Mouse (Mus musculus) lung, postnatal 0 days (tissue): ENCODE data around the gene Psmb7. TPM values are rescaled to one million over a fixed set of nuclear protein-coding genes. Genes with fewer than 3 reads are reported as not detected.

Source experiments
- ATAC-seq: fragments of 200-750 bp; cut with Nextera tagmentation; 2 replicates; pipeline ENCODE4 v1.8.0; 2017; ENCODE audit warnings: moderate library complexity
- DNase-seq: peaks from one replicate; pipeline ENCODE4 v3.0.0-alpha.2; 2016; ENCODE audit warnings: low spot score
- H3K27ac ChIP-seq: fragments of 300-500 bp; sonication (generic); 2 replicates; pipeline ENCODE4 v1.5.1; 2014; ENCODE audit warnings: antibody characterized with exemption, mild to moderate bottlenecking, low read length, mixed read lengths
- H3K27me3 ChIP-seq: fragments of 300-500 bp; sonication (generic); replicated peaks from 2 replicates; pipeline ENCODE4 v1.6.1; 2014; ENCODE audit warnings: low read length, mixed read lengths; ENCODE audit not compliant: insufficient read depth
- H3K36me3 ChIP-seq: fragments of 300-500 bp; sonication (generic); 2 replicates; pipeline ENCODE4 v1.6.1; 2014; ENCODE audit warnings: low read length, mixed read lengths; ENCODE audit not compliant: insufficient read depth
- H3K4me1 ChIP-seq: fragments of 300-500 bp; sonication (generic); 2 replicates; pipeline ENCODE4 v1.6.1; 2014; ENCODE audit warnings: antibody characterized with exemption, low read depth, low read length, mixed read lengths; ENCODE audit not compliant: insufficient read depth
- H3K4me2 ChIP-seq: fragments of 300-500 bp; sonication (generic); replicated peaks from 2 replicates; pipeline ENCODE4 v1.6.1; 2014; ENCODE audit warnings: low read depth, mild to moderate bottlenecking, low read length, moderate library complexity, mixed read lengths
- H3K4me3 ChIP-seq: fragments of 300-500 bp; sonication (generic); 2 replicates; pipeline ENCODE4 v1.5.1; 2014; ENCODE audit warnings: low read depth, low read length
- H3K9ac ChIP-seq: fragments of 300-500 bp; sonication (generic); replicated peaks from 2 replicates; pipeline ENCODE4 v1.6.1; 2014; ENCODE audit warnings: low read depth, mild to moderate bottlenecking
- H3K9me3 ChIP-seq: fragments of 300-500 bp; sonication (generic); 2 replicates; pipeline ENCODE4 v1.6.1; 2016; ENCODE audit warnings: low read length, mixed read lengths
- CTCF ChIP-seq: IDR thresholded peaks from 2 replicates; pipeline ENCODE4 v1.5.1; 2016; ENCODE audit warnings: antibody characterized with exemption, mild to moderate bottlenecking
- EP300 ChIP-seq: IDR thresholded peaks from 2 replicates; pipeline ENCODE4 v1.6.1; 2016; ENCODE audit warnings: antibody characterized with exemption, mild to moderate bottlenecking, control low read depth
- WGBS: fragments of 180-500 bp; shearing (Covaris S2); extraction: QIAGEN DNeasy Blood & Tissue Kit; methylation state at CpG from one replicate; pipeline ENCODE4 v1.1.7; 2014; 5-methylcytosine and 5-hydroxymethylcytosine counted together
- polyA plus RNA-seq: library from polyadenylated mRNA; unstranded; fragments of >200 nt; fragmentation: Nextera tagmentation; extraction: Ambion mirVana; gene quantifications from 2 replicates; pipeline ENCODE4 v1.2.1, GENCODE M21; 2015

Psmb7 gene
- polyA plus RNA-seq, 1 experiment from 2014 or later = 135 TPM

GRCm38 (mm10) chr2:38682209-38682608, 38.3 kb upstream of the Psmb7 start:
- Histone ChIP-seq H3K9ac (no peak overlapping the region), H3K9me3 (no peaks in the 10 kb centered on the region), H3K27me3 (no peaks in the 10 kb centered on the region), H3K27ac (no peak overlapping the region), H3K4me3 (no peak overlapping the region), H3K4me1 (no peaks in the 10 kb centered on the region), H3K4me2 (no peak overlapping the region), H3K36me3 (no peaks in the 10 kb centered on the region)
- ATAC-seq = no peak
- no peak for DNase-seq
- TF ChIP-seq CTCF (no peak), EP300 (no peak)
- WGBS = 84% methylated on average over 5 of the region's 5 CpGs

DNA sequence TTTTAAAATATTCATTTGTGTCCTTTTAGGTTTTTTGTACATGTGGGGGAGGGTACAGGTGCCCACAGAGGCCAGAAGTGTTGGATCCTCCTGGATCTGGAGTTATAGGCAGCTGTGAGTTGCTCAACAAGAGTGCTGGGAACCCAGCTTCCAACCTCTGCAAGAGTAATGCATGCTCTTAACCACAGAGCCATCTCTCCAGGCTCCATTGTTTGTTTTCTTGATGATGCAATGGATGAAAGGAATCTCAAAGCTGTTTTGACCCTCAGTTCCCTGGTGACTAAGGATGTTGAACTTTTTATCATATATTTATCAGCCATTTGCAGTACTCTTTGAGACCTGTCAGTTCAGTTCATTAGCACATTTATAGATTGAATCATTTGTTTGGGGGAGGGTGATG, 35.1 kb upstream of the Psmb7 start:
- Histone ChIP-seq H3K4me3 (no peak overlapping the region), H3K4me1 (no peaks in the 10 kb centered on the region), H3K9ac (no peak overlapping the region), H3K36me3 (no peaks in the 10 kb centered on the region), H3K27ac (no peak overlapping the region), H3K27me3 (no peaks in the 10 kb centered on the region), H3K4me2 (no peak overlapping the region), H3K9me3 (no peaks in the 10 kb centered on the region)
- no peak for DNase-seq
- no peak for ATAC-seq
- no peak for TF ChIP-seq CTCF
- TF ChIP-seq EP300 = no peak

GRCm38 (mm10) chr2:38675366-38675969, 31.6 kb upstream of the Psmb7 start:
- no peaks in the 10 kb centered on the region for H3K27me3 ChIP-seq
- no peak for DNase-seq
- 49% methylated on average over 9 of the region's 9 CpGs for WGBS

GRCm38 (mm10) chr2:38672496-38672895, 28.6 kb upstream of the Psmb7 start:
- TF ChIP-seq CTCF (no peak), EP300 (no peak)
- H3K27me3 ChIP-seq = no peaks in the 10 kb centered on the region

More at GRCm38 (mm10) chr2:38675366-38675969, 31.6 kb upstream of the Psmb7 start:
- H3K4me3 ChIP-seq = no peak overlapping the region
- H3K4me1 ChIP-seq = no peaks in the 10 kb centered on the region
- no peak overlapping the region for H3K27ac ChIP-seq
- H3K4me2 ChIP-seq = no peak overlapping the region
- no peaks in the 10 kb centered on the region for H3K36me3 ChIP-seq
- H3K9ac ChIP-seq = no peak overlapping the region
- ATAC-seq = no peak; the same call in 1 of the 2 replicates
- TF ChIP-seq EP300 = no peak
- peak; percentile 66 for TF ChIP-seq CTCF
- H3K9me3 ChIP-seq = no peaks in the 10 kb centered on the region

GRCm38 (mm10) chr2:38668802-38669580, 25.1 kb upstream of the Psmb7 start:
- ATAC-seq = peak; percentile 75
- Histone ChIP-seq H3K36me3 (no peaks in the 10 kb centered on the region), H3K27me3 (no peaks in the 10 kb centered on the region), H3K9me3 (no peaks in the 10 kb centered on the region), H3K4me1 (peaks cover 5% of the 10 kb centered on the region; the same call in 1 of the 2 replicates), H3K4me3 (no peak overlapping the region), H3K27ac (no peak overlapping the region), H3K9ac (no peak overlapping the region), H3K4me2 (0 out of 2 replicates have a peak overlapping the region, but pooled peaks have one; percentile 11)
- TF ChIP-seq EP300 = no peak
- peak; percentile 42 for TF ChIP-seq CTCF
- peak; percentile 59 for DNase-seq
- 11% methylated on average over 17 of the region's 17 CpGs for WGBS

More at GRCm38 (mm10) chr2:38672496-38672895, 28.6 kb upstream of the Psmb7 start:
- DNase-seq (no peak), ATAC-seq (no peak)
- Histone ChIP-seq H3K36me3 (no peaks in the 10 kb centered on the region), H3K4me1 (peaks cover 5% of the 10 kb centered on the region; the same call in 1 of the 2 replicates), H3K9me3 (no peaks in the 10 kb centered on the region), H3K4me3 (no peak overlapping the region), H3K9ac (no peak overlapping the region), H3K27ac (no peak overlapping the region), H3K4me2 (no peak overlapping the region)
- 38% methylated on average over 7 of the region's 11 CpGs for whole genome bisulfite sequencing

DNA sequence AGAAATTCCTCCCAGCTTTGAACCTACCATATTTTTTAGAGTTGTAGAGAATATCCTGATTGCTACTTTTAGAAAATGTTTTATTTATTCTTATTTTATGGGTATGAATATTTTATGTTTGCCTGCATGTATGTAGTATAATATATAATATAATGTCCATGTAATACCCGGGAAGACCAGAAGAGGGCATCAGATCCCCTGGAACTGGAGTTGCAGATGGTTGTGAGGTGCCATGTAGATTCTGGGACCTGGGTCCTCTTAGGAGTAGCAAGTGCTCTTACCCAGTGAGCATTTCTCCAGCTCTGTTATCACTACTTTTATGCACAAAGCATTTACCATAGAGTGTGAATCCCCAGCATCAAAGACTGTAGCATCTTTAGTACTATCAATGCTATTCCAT, 17.5 kb upstream of the Psmb7 start:
- DNase-seq (no peak), ATAC-seq (no peak)
- WGBS = 4% methylated on average over 1 of the region's 1 CpGs
- Histone ChIP-seq H3K4me1 (no peaks in the 10 kb centered on the region; the same call in 1 of the 2 replicates), H3K4me2 (no peak overlapping the region), H3K27me3 (no peaks in the 10 kb centered on the region), H3K36me3 (no peaks in the 10 kb centered on the region), H3K9me3 (no peaks in the 10 kb centered on the region), H3K27ac (no peak overlapping the region), H3K9ac (no peak overlapping the region), H3K4me3 (no peak overlapping the region)
- TF ChIP-seq CTCF (peak; percentile 52), EP300 (no peak)
